Mouse (Mus musculus): Measurements from ENCODE around the gene Fam83d. TPM values are rescaled to one million over a fixed set of nuclear protein-coding genes. Genes with fewer than 3 reads are reported as not detected.

Gene Fam83d
- total and polyA plus RNA-seq, 3 experiments, result 12.2 to 19.8 (median 15.5) TPM

DNA sequence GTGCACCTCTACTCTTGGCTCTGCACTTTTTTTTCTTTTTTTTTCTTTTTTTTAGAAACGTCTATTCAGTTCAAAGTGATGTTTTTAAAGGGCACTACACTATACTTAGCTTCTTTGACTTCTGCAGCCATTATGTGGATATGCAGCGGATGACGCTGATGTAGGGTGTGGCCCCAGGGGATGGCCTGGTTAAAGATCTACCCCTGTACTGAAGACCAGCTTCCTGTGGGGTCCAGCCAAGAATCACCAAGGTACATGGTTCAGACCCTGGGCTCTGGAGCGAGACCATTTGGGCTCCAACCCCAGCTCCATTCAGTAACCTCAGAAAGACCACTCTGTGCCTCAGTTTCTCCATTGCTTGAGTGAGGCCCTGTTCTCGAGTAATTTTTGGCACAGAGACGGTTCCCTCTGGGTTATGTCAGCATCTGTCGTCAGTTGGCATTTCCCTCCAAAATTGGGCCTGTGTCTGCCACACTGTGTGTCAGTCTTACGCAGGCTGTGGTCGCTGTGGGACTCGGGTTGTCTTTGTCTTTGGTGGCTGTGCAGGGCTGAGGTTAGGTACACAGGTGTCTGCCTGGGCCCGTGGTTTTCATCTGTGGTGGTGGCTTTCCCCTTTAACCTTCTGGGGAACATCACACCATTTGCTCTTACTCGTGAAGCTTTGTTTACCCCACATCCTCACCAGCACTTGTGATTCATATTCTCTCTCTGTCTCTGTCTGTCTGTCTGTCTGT is 48.9 kb upstream of the Fam83d start:
- H3K79me2 ChIP-seq (replicated peaks; ENCODE audit: control insufficient read depth, extremely low read depth, insufficient read depth, poor library complexity, severe bottlenecking), result peaks cover 33% of the 10 kb centered on the region
- H3K9ac ChIP-seq (ENCODE audit: insufficient read depth, low read depth), result peak overlapping the region; percentile 65; the same call in 1 of the 2 replicates
- no peak overlapping the region for H3K4me3 ChIP-seq (replicated peaks in 1 of 3; ENCODE audit: low read depth in 2 of 3, low read length in 2 of 3, poor library complexity in 1 of 3)
- DNase-seq (ENCODE audit: extremely low read depth), result peak; percentile 96
- H3K4me2 ChIP-seq (ENCODE audit: insufficient read depth, low read depth, poor library complexity, severe bottlenecking), result peak overlapping the region; percentile 79
- H3K9me3 ChIP-seq (replicated peaks; ENCODE audit: low read length), result no peaks in the 10 kb centered on the region
- TF ChIP-seq RAD21 (IDR thresholded peaks at IDR 0.05; ENCODE audit: low read depth, low read length), result no peak
- TF ChIP-seq RCOR1 (conservative IDR thresholded peaks at IDR 0.05; ENCODE audit: low read depth, low read length), result peak; percentile 63; the same call in 1 of the 2 replicates
- TF ChIP-seq ZNF384 (IDR thresholded peaks at IDR 0.05; ENCODE audit: low read depth, low read length), result no peak; the same call in 1 of the 2 replicates
- TF ChIP-seq IRF4 (IDR thresholded peaks at IDR 0.05; ENCODE audit: low read depth, low read length), result peak; percentile 84
- TF ChIP-seq POLR2A (IDR thresholded peaks at IDR 0.05; ENCODE audit: low read depth, low read length), result peak; percentile 25; the same call in 1 of the 2 replicates
- TF ChIP-seq BHLHE40 (IDR thresholded peaks at IDR 0.05; ENCODE audit: low read depth, low read length), result peak; percentile 87
- TF ChIP-seq E2F4 (IDR thresholded peaks at IDR 0.05; ENCODE audit: insufficient replicate concordance, low read depth, low read length), result peak; percentile 46; the same call in 1 of the 2 replicates
- TF ChIP-seq NELFE (IDR thresholded peaks at IDR 0.05; ENCODE audit: low read depth, low read length), result no peak
- 0 out of 2 replicates have a peak, but pooled peaks have one; percentile 1 for TF ChIP-seq ELF1 (IDR thresholded peaks at IDR 0.05; ENCODE audit: low read depth, low read length)
- TF ChIP-seq MAZ (IDR thresholded peaks at IDR 0.05; ENCODE audit: low read depth, low read length), result peak; percentile 26; the same call in 1 of the 2 replicates
- TF ChIP-seq SMC3 (IDR thresholded peaks at IDR 0.05; ENCODE audit: low read depth, low read length), result peak; percentile 6
- peak; percentile 46; the same call in 1 of the 2 replicates for TF ChIP-seq MXI1 (IDR thresholded peaks at IDR 0.05; ENCODE audit: low read depth, low read length)
- TF ChIP-seq TBP (conservative IDR thresholded peaks at IDR 0.05; ENCODE audit: low read depth, low read length), result no peak
- TF ChIP-seq JUN (IDR thresholded peaks at IDR 0.05; ENCODE audit: insufficient read depth, low read depth, low read length), result 0 out of 2 replicates have a peak, but pooled peaks have one; percentile 18
- TF ChIP-seq MAFK (IDR thresholded peaks at IDR 0.05; ENCODE audit: insufficient replicate concordance, low read length), result peak; percentile 59; the same call in 1 of the 2 replicates
- TF ChIP-seq ZKSCAN1 (IDR thresholded peaks at IDR 0.05; ENCODE audit: borderline replicate concordance, low read depth, low read length), result peak; percentile 98
- no peak for TF ChIP-seq USF2 (conservative IDR thresholded peaks at IDR 0.05; ENCODE audit: low read depth, low read length)
- peak; percentile 97 for TF ChIP-seq ETS1 (conservative IDR thresholded peaks at IDR 0.05; ENCODE audit: low read depth, low read length)
- TF ChIP-seq ZMIZ1 (IDR thresholded peaks at IDR 0.05; ENCODE audit: low read depth, low read length), result no peak
- no peak for TF ChIP-seq UBTF (IDR thresholded peaks at IDR 0.05; ENCODE audit: low read depth, low read length)
- TF ChIP-seq MEF2A (IDR thresholded peaks at IDR 0.05; ENCODE audit: borderline replicate concordance, low read depth, low read length), result peak; percentile 92
- TF ChIP-seq CHD1 (IDR thresholded peaks at IDR 0.05; ENCODE audit: low read depth, low read length), result no peak
- TF ChIP-seq KAT2A (IDR thresholded peaks at IDR 0.05; ENCODE audit: insufficient replicate concordance, low read length), result no peak
- TF ChIP-seq SIN3A (IDR thresholded peaks at IDR 0.05; ENCODE audit: low read length), result peak; percentile 87
- TF ChIP-seq POLR2AphosphoS2 (IDR thresholded peaks at IDR 0.05; ENCODE audit: low read depth, low read length), result no peak; the same call in 1 of the 2 replicates
- peak; percentile 70 for TF ChIP-seq CHD2 (IDR thresholded peaks at IDR 0.05; ENCODE audit: low read length)
- no peak for TF ChIP-seq NRF1 (IDR thresholded peaks at IDR 0.05; ENCODE audit: low read depth, low read length)
- no peak for TF ChIP-seq ZC3H11A (IDR thresholded peaks at IDR 0.05; ENCODE audit: low read depth, low read length)
- peak; percentile 99 for TF ChIP-seq TCF12 (IDR thresholded peaks at IDR 0.05; ENCODE audit: low read depth, low read length)
- no peak for TF ChIP-seq GABPA (IDR thresholded peaks at IDR 0.05; ENCODE audit: insufficient replicate concordance, low read depth, low read length)
- no peak for TF ChIP-seq PAX5 (IDR thresholded peaks at IDR 0.05; ENCODE audit: low read length)
- TF ChIP-seq EP300 (IDR thresholded peaks at IDR 0.05; ENCODE audit: low read length), result peak; percentile 87
- peak; percentile 88 for TF ChIP-seq MAX (IDR thresholded peaks at IDR 0.05; ENCODE audit: low read length)
- H3K4me1 ChIP-seq (ENCODE audit: control insufficient read depth in 1 of 2, insufficient read depth in 2 of 2), result peaks cover 65 to 95% of the 10 kb centered on the region in 2 experiments
- no peaks in the 10 kb centered on the region for H3K27me3 ChIP-seq (replicated peaks)
- peaks cover 31 to 62% of the 10 kb centered on the region in 2 experiments for H3K36me3 ChIP-seq (replicated peaks in 1 of 2; ENCODE audit: control insufficient read depth in 1 of 2, insufficient read depth in 1 of 2, low read length in 1 of 2)
- peak overlapping the region; percentile 99 for H3K27ac ChIP-seq (ENCODE audit: insufficient read depth, low read depth)
- in situ Hi-C loops (cut with MboI; ENCODE audit: low pct_ligation_motif_present, low pct_unique_long_range_greater_than_20kb, low sequenced_read_pairs), result loop anchor here (10.0 kb wide), 1 partner anchor 54 kb away; the partner anchor contains the start of gene Ppp1r16b
- dilution Hi-C loops (cut with MboI; ENCODE audit: extremely low pct_ligation_motif_present, extremely low pct_unique_long_range_greater_than_20kb, low sequenced_read_pairs), result no loop called here

Data from CH12.LX (cell line).